Mouse (Mus musculus) neural tube, embryonic 11.5 days (tissue): ENCODE measurements around the gene Dhx8. TPM values are rescaled to one million over a fixed set of nuclear protein-coding genes. Genes with fewer than 3 reads are reported as not detected.
A peak's percentile ranks its signal among the peaks of the same experiment; 100 is the strongest.

Experiments used
- ATAC-seq: fragments of 200-750 bp; cut with Nextera tagmentation; 2 replicates; pipeline ENCODE4 v1.8.0; 2017; ENCODE audit warnings: moderate number of reproducible peaks, mild to moderate bottlenecking, moderate TSS enrichment, moderate library complexity; ENCODE audit not compliant: insufficient read depth, low FRiP score, low TSS enrichment
- DNase-seq: peaks from one replicate; pipeline ENCODE4 v3.0.0-alpha.2; 2015; ENCODE audit warnings: low spot score
- H3K27ac ChIP-seq: fragments of 300-500 bp; sonication (generic); 2 replicates; pipeline ENCODE4 v1.5.1; 2014; ENCODE audit warnings: low read depth, mild to moderate bottlenecking, low read length
- H3K27me3 ChIP-seq: fragments of 300-500 bp; sonication (generic); 2 replicates; pipeline ENCODE4 v1.6.1; 2014; ENCODE audit warnings: mild to moderate bottlenecking, low read length, mixed read lengths; ENCODE audit not compliant: control insufficient read depth, insufficient read depth
- H3K36me3 ChIP-seq: fragments of 300-500 bp; sonication (generic); 2 replicates; pipeline ENCODE4 v1.6.1; 2014; ENCODE audit warnings: mild to moderate bottlenecking, low read length, moderate library complexity, mixed read lengths; ENCODE audit not compliant: control insufficient read depth, insufficient read depth
- H3K4me1 ChIP-seq: fragments of 300-500 bp; sonication (generic); 2 replicates; pipeline ENCODE4 v1.6.1; 2014; ENCODE audit warnings: low read length, mixed read lengths; ENCODE audit not compliant: control insufficient read depth, insufficient read depth
- H3K4me2 ChIP-seq: fragments of 300-500 bp; sonication (generic); 2 replicates; pipeline ENCODE4 v1.6.1; 2014; ENCODE audit warnings: low read depth, mild to moderate bottlenecking, moderate library complexity
- H3K4me3 ChIP-seq: fragments of 300-500 bp; sonication (generic); 2 replicates; pipeline ENCODE4 v1.5.1; 2014; ENCODE audit warnings: low read depth, low read length
- H3K9ac ChIP-seq: fragments of 300-500 bp; sonication (generic); 2 replicates; pipeline ENCODE4 v1.6.1; 2014; ENCODE audit warnings: mild to moderate bottlenecking, low read length
- H3K9me3 ChIP-seq: fragments of 300-500 bp; sonication (generic); 2 replicates; pipeline ENCODE4 v1.6.1; 2016; ENCODE audit warnings: low read length; ENCODE audit not compliant: control insufficient read depth
- WGBS: fragments of 180-500 bp; shearing (Covaris S2); extraction: QIAGEN DNeasy Blood & Tissue Kit; methylation state at CpG from one replicate; pipeline ENCODE4 v1.1.7; 2014; 5-methylcytosine and 5-hydroxymethylcytosine counted together
- polyA plus RNA-seq: library from polyadenylated mRNA; unstranded; fragments of >200 nt; fragmentation: Nextera tagmentation; extraction: Ambion mirVana; gene quantifications from 2 replicates; pipeline ENCODE4 v1.2.1, GENCODE M21; 2014

The Dhx8 gene
- polyA plus RNA-seq, 1 experiment from 2014 or later: 46.7 TPM

DNA sequence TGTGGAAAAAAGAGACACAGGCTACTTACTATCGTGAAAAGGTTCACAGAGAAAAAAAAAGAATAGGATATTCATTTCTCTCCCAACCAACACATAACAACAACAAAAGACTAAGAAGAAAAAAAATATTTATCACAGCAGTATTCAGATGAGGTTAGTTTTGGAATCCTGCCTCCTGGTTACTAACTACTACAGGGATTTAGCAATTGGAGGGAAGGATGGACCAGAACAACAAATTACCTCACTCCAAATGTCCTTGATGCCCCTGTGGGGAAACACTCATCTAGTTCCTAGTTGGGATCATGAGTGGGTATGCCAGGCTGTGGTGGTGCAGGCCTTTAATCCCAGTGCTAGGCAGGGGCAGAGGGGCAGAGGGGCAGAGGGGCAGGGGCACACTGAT is 33.2 kb upstream of the Dhx8 start:
- no peaks in the 10 kb centered on the region for H3K27me3 ChIP-seq
- no peak overlapping the region for H3K4me3 ChIP-seq
- no peak overlapping the region for H3K27ac ChIP-seq
- WGBS: 91% methylated on average over 1 of the region's 1 CpGs
- no peak overlapping the region for H3K4me2 ChIP-seq
- H3K9me3 ChIP-seq: no peaks in the 10 kb centered on the region
- no peaks in the 10 kb centered on the region for H3K36me3 ChIP-seq
- H3K4me1 ChIP-seq: peaks cover 14% of the 10 kb centered on the region
- ATAC-seq: no peak
- H3K9ac ChIP-seq: no peak overlapping the region
- DNase-seq: no peak

DNA sequence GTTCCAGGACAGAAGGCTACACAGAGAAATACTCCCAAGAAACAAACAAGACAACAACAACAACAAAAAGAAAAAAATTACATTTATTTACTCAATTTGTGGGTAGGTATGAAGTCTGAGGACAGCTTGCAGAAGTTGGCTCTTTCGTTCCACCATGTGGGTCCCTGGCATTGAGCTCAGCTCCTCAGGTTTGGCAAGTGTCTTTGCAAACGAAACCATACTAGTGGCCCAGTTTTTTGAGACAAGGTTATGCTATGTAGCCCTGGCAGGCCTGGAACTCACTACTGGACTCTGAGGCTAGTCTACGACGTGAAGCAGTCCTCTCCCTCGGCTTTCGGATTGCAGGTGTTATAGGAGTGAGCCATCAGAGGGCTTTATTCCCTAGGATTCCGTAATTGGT is 32.7 kb upstream of the Dhx8 start:
- ATAC-seq (no peak), DNase-seq (no peak)
- H3K9me3 ChIP-seq: no peaks in the 10 kb centered on the region
- no peak overlapping the region for H3K4me3 ChIP-seq
- no peaks in the 10 kb centered on the region for H3K36me3 ChIP-seq
- no peaks in the 10 kb centered on the region for H3K27me3 ChIP-seq
- H3K9ac ChIP-seq: no peak overlapping the region
- WGBS: 51% methylated on average over 7 of the region's 7 CpGs
- peaks cover 14% of the 10 kb centered on the region for H3K4me1 ChIP-seq
- no peak overlapping the region for H3K4me2 ChIP-seq
- no peak overlapping the region for H3K27ac ChIP-seq

DNA sequence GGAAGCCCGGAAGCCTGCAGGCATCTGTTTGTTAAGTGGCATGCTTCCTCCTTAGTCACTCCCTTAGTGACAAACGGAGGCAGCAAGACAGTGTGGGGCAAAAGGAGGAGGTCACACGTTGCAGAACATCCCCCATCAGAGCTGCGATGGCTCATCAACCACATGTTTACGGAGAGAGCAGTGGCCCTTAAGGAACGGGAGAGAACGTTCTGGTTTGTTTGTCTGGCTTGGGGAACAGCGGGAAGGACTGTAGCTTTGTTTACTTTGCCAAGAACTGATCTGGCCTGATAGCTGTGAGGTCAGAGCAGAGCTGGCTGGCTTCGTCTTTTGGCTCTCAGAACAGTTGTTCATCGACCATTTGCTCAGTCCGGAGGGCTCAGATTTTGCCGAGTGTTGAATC is 32.3 kb upstream of the Dhx8 start:
- Histone ChIP-seq H3K27me3 (no peaks in the 10 kb centered on the region), H3K27ac (no peak overlapping the region), H3K4me3 (no peak overlapping the region), H3K9ac (no peak overlapping the region), H3K36me3 (no peaks in the 10 kb centered on the region), H3K4me1 (peaks cover 11% of the 10 kb centered on the region), H3K9me3 (no peaks in the 10 kb centered on the region), H3K4me2 (no peak overlapping the region)
- no peak for ATAC-seq
- WGBS: 32% methylated on average over 12 of the region's 12 CpGs
- DNase-seq: no peak

DNA sequence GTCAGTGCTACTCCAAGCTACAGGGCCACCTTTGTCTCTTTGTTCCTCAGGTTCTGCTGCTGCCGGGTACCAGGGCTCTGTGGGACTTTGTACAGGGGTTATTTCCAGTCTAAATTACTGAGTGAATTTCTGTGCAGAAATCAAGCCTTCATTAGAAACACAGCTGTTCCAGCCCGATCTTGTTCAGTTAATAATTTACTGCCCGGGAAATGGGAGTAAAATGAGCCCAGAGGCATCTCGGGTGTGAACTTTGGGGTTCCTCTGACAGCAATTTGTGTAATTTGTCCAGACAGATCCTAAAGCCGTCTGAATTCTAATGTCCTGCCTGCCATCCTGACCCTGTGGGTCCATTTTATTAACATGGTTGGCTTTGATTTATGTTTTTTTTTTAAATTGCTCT is 28.6 kb upstream of the Dhx8 start:
- no peaks in the 10 kb centered on the region for H3K36me3 ChIP-seq
- ATAC-seq: no peak
- H3K9ac ChIP-seq: no peak overlapping the region
- peak overlapping the region; percentile 54 for H3K27ac ChIP-seq
- no peaks in the 10 kb centered on the region for H3K9me3 ChIP-seq
- DNase-seq: no peak
- no peak overlapping the region for H3K4me2 ChIP-seq
- H3K4me3 ChIP-seq: no peak overlapping the region
- 29% methylated on average over 5 of the region's 5 CpGs for WGBS
- H3K27me3 ChIP-seq: no peaks in the 10 kb centered on the region
- no peaks in the 10 kb centered on the region for H3K4me1 ChIP-seq

DNA sequence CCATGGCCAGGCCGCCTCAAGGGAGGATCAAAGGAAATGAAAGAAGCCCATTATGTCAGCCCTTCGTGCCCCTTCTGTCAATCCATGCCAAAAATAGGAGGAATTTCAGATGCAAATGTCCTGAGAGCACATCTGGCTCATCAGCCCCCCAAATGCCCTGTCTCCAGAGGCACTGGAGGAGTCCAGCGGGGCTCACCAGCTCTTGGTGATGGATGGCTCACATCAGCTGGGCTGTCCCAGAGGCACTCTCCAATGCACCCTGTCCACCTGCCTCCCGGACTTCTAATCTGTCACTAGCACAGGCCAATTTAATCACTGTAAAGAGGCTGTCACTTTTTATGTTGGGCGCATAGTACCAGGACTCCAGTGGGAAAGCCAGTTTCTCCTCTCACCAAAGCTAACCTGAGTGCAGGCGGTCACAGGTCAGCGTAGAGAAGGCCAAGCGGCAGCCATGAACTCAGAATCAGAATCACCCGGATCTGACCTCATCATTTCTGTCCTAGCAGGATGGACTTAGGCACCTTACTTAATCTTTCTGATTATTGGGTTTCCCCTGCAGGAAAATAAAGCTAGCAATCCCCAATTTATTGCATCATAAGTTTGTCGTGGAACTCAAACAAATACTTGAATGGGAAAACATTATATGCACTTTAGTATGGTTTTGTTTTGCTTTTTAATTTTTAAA is 25.8 kb upstream of the Dhx8 start:
- Histone ChIP-seq H3K27ac (no peak overlapping the region), H3K4me1 (no peaks in the 10 kb centered on the region), H3K27me3 (no peaks in the 10 kb centered on the region), H3K4me3 (no peak overlapping the region), H3K9ac (no peak overlapping the region), H3K9me3 (no peaks in the 10 kb centered on the region), H3K4me2 (no peak overlapping the region), H3K36me3 (no peaks in the 10 kb centered on the region)
- ATAC-seq (no peak), DNase-seq (peak; percentile 59)
- WGBS: 60% methylated on average over 10 of the region's 10 CpGs

DNA sequence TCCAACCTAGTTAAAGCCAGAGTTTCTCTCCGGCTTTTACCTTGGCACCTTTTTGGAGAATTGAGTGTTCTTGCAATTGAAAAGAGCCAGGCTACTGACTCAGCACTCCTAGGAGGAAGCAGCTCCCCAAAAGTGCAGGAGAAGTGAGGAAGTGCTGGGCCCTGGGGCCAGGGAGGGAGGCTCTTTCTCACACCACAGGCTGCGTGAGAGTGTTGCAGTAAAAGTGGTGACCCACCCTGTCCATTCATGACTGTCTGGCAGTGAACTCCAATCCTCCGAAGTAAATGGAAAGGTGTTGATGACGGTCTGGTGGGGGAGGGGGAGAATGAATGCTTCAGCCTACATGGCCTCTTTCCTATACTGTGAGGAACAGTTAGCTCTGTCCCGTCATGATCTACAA is 24.2 kb upstream of the Dhx8 start:
- no peaks in the 10 kb centered on the region for H3K4me1 ChIP-seq
- no peak overlapping the region for H3K4me2 ChIP-seq
- DNase-seq (no peak), ATAC-seq (no peak)
- H3K27ac ChIP-seq: no peak overlapping the region
- no peaks in the 10 kb centered on the region for H3K27me3 ChIP-seq
- H3K4me3 ChIP-seq: no peak overlapping the region
- no peaks in the 10 kb centered on the region for H3K9me3 ChIP-seq
- no peak overlapping the region for H3K9ac ChIP-seq
- WGBS: 43% methylated on average over 5 of the region's 5 CpGs
- H3K36me3 ChIP-seq: no peaks in the 10 kb centered on the region

DNA sequence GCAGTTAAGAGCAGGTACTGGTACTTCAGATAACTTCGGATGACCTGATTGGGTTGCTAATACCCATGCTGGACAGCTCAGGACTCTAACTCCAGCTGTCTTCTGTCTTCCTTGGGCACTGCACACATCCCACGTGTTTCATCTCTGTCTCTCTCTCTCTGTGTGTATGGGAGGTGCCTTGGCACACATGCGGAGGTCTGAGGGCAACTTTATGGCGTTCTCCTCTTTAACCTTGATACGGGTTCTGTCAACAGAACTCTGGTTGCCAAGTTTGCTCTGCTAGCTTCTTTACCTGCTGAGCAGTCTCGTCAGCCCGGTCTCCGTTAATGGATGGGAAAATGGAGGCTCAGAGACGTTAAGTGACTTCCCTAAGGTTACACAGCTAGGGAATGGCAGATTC is 19.9 kb upstream of the Dhx8 start:
- ATAC-seq (no peak), DNase-seq (no peak)
- Histone ChIP-seq H3K4me2 (no peak overlapping the region), H3K4me3 (no peak overlapping the region), H3K27ac (no peak overlapping the region), H3K9me3 (no peaks in the 10 kb centered on the region), H3K36me3 (no peaks in the 10 kb centered on the region), H3K4me1 (no peaks in the 10 kb centered on the region), H3K27me3 (no peaks in the 10 kb centered on the region), H3K9ac (no peak overlapping the region)
- WGBS: 84% methylated on average over 9 of the region's 9 CpGs

DNA sequence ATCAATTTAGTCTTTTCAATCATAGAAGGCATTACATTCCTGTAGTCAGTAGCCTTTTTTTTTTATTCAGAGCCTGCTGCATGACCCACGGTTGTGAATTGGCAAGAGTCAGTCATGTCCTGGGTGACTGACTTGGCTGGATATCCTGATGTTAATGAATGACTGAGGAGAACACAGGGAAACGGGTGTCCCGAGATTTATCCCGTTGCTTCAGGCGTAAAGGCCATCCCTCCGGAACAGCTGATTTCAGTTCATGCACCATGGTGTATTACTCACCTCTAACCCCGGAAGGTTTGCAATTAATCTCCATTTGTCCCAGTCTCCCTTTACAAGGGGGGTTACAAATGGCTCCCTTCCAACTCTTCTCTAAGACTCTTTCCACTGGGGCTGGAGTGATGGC is 18.7 kb upstream of the Dhx8 start:
- no peaks in the 10 kb centered on the region for H3K9me3 ChIP-seq
- 49% methylated on average over 7 of the region's 7 CpGs for WGBS
- H3K27me3 ChIP-seq: no peaks in the 10 kb centered on the region
- no peaks in the 10 kb centered on the region for H3K36me3 ChIP-seq
- no peaks in the 10 kb centered on the region for H3K4me1 ChIP-seq
- H3K9ac ChIP-seq: no peak overlapping the region
- H3K27ac ChIP-seq: no peak overlapping the region
- no peak overlapping the region for H3K4me2 ChIP-seq
- ATAC-seq: no peak
- no peak overlapping the region for H3K4me3 ChIP-seq
- no peak for DNase-seq

DNA sequence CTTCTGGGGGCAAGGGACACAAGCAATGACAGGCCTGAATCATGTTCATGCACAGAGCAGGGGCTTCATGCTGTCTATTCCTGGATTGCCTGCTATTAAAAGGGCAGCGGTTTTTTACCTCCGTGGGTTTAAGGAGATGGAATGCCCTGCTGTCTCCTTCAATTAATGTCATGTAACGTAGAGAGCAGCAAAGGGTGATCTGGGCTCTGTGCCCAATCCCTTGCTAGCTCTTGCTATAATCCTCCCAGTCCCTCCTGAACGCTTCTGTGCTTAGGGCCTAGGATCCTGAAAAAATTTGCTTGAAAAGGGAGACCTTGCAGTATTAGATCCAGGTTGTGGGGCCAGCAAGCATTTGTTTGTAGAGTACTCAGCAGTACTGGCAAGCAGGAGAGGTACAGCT is 14.4 kb upstream of the Dhx8 start:
- Histone ChIP-seq H3K4me2 (no peak overlapping the region), H3K27ac (no peak overlapping the region), H3K27me3 (no peaks in the 10 kb centered on the region), H3K4me3 (no peak overlapping the region), H3K9ac (no peak overlapping the region), H3K4me1 (no peaks in the 10 kb centered on the region), H3K9me3 (no peaks in the 10 kb centered on the region), H3K36me3 (no peaks in the 10 kb centered on the region)
- ATAC-seq (no peak), DNase-seq (no peak)
- WGBS: 57% methylated on average over 4 of the region's 4 CpGs
